Mouse (Mus musculus): Measurements from ENCODE around the gene Pid1. TPM values are rescaled to one million over a fixed set of nuclear protein-coding genes. Genes with fewer than 3 reads are reported as not detected.

Pid1 gene
- polyA plus RNA-seq, 1 experiment from 2014 or later: 45.6 TPM

GRCm38 (mm10) chr1:84002630-84003029, 361.4 kb downstream of the Pid1 start:
- ATAC-seq (ENCODE audit: insufficient number of reproducible peaks, low FRiP score, low TSS enrichment, low read depth): no peak
- Histone ChIP-seq H3K4me3 (replicated peaks) (no peak overlapping the region), H3K36me3 (no peaks in the 10 kb centered on the region), H3K9ac (no peak overlapping the region), H3K27ac (replicated peaks) (no peak overlapping the region), H3K4me2 (replicated peaks) (no peak overlapping the region), H3K4me1 (no peaks in the 10 kb centered on the region), H3K27me3 (no peaks in the 10 kb centered on the region), H3K9me3 (replicated peaks) (no peaks in the 10 kb centered on the region)
- WGBS: 91% methylated on average over 4 of the region's 4 CpGs

Small RNA genes within 50 kb of the gene (microRNA-seq; reads per million reads assigned to microRNA genes)
- not detected for gene Mir6353 (ENCODE audit: borderline number of aligned reads)
